Mouse (Mus musculus): ENCODE results near the gene Taar5. TPM values are rescaled to one million over a fixed set of nuclear protein-coding genes. Genes with fewer than 3 reads are reported as not detected.

Taar5 gene
- total RNA-seq (2015; ENCODE audit: low replicate concordance), result not detected in 2 replicates
- not detected in 2 replicates for total RNA-seq (2017; ENCODE audit: low replicate concordance)

DNA sequence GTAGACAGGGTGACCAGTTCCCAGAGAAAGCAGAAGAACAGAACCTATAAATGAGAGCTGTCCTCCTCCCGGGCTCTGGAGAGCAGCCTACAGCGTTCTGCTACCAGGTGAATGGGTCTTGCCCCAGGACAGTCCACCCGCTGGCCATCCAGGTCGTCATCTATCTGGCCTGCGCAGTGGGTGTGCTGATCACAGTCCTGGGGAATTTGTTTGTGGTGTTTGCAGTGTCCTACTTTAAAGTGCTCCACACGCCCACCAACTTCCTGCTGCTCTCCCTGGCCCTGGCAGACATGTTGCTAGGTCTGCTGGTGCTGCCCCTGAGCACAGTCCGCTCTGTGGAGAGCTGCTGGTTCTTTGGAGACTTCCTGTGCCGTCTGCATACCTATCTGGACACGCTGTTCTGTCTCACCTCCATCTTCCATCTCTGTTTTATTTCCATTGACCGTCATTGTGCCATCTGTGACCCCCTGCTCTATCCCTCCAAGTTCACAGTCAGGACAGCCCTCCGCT lies at the start of gene Taar5:
TSS of gene Taar5 (plus strand) at position 51 of the 510 bp plus-strand sequence.
- no peak for ATAC-seq (replicated peaks; ENCODE audit: low FRiP score, poor library complexity, severe bottlenecking)

DNA sequence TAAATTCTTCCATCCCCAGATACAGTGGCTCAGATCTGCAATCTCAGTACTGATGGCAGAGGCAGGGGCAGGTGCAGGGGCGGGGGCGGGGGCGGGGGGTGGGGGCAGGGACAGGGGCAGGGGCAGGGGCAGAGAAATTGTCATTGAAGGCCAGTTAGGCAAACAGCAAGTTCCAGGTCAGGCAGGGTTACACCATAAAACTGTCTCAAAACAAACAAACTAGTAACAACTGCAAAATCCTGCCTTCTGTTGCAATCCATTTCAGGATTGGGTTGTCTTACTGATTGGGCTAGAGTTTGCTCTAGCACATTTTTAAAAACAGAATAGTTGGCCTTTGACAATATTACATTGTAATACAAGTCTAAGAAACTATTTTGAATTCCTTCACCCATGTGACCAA lies 48.0 kb upstream of the Taar5 start:
- ATAC-seq (replicated peaks; ENCODE audit: low FRiP score, poor library complexity, severe bottlenecking), result no peak

DNA sequence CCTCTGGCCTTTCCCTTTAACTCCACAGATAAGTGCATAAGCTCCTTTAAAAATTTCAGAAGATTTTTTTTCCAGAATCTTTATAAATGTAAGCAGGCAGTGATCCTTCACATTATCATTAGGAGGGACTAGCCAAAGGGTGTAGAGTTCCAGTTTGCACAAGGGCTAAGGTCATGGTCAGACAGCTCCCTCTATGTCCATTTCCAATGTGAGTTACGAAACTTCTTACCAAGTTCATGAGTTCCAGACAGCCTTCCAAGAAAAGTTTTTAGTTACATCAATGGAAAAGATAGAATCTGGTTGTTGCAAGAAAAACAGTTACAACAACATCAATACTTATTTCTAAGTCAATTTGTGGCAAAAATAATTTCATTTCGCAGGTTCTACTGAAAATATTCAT lies 46.6 kb upstream of the Taar5 start:
- no peak for ATAC-seq (replicated peaks; ENCODE audit: low FRiP score, poor library complexity, severe bottlenecking)

DNA sequence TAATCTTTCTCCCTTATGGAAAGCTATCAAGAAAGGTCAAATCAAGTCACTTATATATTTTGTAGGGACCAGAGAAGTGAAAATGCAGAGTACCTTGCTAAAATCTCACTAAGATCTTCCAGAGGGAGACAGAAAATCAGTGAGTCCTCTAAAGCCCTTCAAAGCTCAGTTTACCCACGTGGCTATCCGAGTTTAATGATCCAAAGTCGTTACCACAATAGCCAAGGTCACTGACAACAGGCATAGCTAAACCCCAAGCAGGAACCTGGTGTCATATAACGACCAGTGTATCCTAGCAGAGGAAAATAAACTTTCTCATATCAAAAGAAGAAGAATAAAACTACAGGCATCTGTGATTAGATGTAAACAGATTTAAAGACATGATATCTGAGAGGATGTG lies 32.9 kb upstream of the Taar5 start:
- no peak for ATAC-seq (replicated peaks; ENCODE audit: low FRiP score, poor library complexity, severe bottlenecking)

DNA sequence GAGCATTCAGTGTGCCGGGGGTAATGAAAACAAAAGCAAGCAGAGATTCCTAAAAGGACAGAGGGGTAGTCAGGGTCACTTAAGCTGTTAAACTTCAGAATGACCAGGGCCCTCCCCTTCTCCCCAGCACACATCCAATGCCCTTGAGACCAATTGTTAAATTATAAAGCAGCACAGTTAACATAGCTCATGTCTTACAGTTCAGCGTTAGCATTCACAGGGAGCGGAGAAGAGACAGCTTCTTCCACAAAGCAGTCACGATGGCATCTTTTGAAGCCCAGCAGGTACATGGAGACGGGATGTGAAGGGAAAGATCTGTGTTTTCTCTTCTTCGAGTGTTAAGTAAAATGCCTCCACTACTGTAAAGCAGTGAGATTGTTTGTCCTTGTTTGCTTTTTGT lies 32.2 kb upstream of the Taar5 start, which contains the start of gene Taar2:
TSS of gene Taar2 (plus strand) at position 261 of the 400 bp plus-strand sequence.
- ATAC-seq (replicated peaks; ENCODE audit: low FRiP score, poor library complexity, severe bottlenecking), result no peak

DNA sequence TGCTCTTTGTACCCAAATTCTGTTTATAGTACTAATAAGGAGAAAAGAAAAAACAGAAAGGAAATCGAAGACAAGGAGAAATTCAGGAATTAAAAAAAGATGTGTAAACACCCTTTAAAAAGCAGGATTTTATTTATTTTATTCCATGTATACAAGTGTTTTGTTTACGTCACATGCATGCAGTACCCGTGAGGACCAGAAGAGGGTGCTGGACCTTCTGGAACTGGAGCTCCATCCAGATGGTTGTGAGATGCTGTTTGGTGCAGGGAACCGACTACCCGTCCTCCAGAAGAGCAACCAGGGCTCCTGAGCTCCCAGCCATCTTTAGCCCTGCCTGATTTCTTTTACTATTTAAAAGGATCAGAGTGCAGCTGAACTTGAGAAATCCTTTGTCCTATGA lies 28.0 kb upstream of the Taar5 start:
- no peak for ATAC-seq (replicated peaks; ENCODE audit: low FRiP score, poor library complexity, severe bottlenecking)

DNA sequence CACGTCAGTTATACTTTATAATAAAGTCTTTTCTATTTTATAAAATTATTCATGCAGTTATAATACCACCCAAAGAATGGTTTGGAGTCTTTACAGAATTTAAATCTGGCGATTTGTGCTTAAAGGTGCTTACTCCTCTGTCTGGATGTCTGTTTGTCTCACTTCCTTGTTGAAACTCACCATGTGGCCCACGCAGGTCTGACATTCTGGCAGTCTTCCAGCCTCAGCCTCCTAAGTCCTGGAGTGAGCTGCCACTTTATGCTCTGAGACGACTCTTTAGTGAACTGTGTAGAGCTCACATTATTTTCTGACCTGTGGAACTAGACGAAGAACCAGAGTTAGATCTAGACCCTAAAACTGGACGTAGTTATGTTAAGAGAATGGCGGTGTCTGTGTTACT lies 22.5 kb upstream of the Taar5 start:
- no peak for ATAC-seq (replicated peaks; ENCODE audit: low FRiP score, poor library complexity, severe bottlenecking)

DNA sequence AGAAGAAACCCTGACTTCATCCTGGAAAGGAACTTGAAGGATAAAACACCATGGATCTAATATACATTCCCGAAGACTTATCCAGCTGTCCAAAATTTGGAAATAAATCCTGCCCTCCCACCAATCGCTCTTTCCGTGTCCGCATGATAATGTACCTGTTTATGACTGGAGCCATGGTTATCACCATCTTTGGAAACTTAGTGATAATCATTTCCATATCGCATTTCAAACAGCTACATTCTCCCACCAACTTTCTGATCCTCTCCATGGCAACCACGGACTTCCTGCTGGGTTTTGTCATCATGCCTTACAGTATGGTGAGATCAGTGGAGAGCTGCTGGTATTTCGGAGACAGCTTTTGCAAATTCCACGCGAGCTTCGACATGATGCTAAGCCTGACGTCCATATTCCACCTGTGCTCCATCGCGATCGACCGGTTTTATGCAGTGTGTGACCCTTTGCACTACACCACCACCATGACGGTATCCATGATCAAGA lies 20.9 kb upstream of the Taar5 start, which contains the start of gene Taar3:
TSS of gene Taar3 (plus strand) at position 51 of the 498 bp plus-strand sequence.
- no peak for ATAC-seq (replicated peaks; ENCODE audit: low FRiP score, poor library complexity, severe bottlenecking)

DNA sequence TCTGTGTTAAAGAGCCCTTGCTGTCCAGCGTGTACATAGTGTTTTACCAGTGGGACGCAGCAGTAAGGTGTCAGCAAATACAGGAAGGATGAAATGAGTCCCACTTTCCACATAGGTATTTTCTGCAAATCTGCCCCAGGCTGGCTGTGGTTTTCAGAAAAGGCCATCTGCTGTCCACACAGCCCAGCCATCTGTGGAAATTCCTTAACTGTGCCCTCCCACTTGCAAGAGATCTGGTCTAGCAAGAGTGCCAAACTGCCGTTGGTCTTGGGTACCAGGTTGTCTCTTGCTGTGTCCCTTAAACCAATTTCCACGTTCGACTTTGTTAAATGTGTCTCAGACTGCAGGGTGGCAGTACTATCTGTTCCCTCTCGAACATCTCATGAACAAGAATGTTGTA lies 18.8 kb upstream of the Taar5 start:
- ATAC-seq (replicated peaks; ENCODE audit: low FRiP score, poor library complexity, severe bottlenecking), result no peak

DNA sequence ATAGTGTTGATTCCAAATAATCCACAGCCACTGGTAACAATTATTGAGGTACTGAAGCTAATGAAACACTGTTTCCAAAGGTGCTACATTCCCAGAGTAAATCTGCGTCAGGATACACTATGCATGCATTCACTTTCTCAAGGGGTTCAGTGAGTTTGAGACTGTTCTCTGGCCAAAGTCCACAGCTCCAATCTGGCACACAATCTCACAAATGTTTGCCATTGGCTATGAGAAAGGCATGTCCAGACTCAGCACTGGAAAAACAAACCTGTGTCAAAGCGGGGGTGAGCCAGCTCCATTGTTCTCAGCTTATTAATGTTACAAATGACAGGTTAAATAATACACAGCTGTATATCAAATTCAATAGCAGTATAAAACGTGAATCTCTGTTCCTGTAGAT lies 11.4 kb upstream of the Taar5 start:
- no peak for ATAC-seq (replicated peaks; ENCODE audit: low FRiP score, poor library complexity, severe bottlenecking)

DNA sequence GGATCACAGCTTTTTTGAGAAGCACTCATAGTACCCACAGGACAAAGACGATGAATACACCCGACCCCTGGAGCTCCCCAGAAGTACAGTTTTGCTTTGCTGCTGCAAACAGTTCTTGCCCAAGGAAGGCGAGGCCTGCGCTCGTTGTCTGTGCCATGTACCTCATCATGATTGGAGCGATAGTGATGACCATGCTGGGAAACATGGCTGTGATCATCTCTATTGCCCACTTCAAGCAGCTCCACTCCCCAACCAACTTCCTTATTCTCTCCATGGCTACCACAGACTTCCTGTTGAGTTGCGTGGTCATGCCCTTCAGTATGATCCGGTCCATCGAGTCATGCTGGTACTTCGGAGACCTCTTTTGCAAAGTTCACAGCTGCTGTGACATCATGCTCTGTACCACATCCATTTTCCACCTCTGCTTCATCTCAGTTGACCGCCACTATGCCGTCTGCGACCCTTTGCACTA lies 10.0 kb upstream of the Taar5 start, which contains the start of gene Taar4:
TSS of gene Taar4 (plus strand) at position 51 of the 472 bp plus-strand sequence.
- no peak for ATAC-seq (replicated peaks; ENCODE audit: low FRiP score, poor library complexity, severe bottlenecking)

DNA sequence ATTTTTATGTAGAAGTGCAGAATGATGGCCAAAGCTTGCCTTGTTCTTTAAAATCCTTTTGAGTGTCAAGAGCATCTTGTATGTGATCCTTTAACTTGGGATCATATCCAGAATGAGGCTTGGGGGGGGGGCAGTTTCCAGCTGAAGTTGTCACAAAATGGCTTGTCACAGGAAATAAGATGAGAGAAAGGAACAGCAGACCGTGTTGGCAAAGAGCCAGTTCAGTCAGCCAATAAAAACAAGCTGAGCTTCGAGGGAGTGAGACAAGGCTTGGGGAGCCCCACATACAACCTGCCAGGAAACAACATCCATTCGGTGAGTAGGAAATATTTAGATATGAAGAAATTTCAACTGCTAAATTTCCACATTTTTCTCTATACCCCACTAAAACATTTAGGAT lies 7.1 kb upstream of the Taar5 start:
- ATAC-seq (replicated peaks; ENCODE audit: low FRiP score, poor library complexity, severe bottlenecking), result no peak

DNA sequence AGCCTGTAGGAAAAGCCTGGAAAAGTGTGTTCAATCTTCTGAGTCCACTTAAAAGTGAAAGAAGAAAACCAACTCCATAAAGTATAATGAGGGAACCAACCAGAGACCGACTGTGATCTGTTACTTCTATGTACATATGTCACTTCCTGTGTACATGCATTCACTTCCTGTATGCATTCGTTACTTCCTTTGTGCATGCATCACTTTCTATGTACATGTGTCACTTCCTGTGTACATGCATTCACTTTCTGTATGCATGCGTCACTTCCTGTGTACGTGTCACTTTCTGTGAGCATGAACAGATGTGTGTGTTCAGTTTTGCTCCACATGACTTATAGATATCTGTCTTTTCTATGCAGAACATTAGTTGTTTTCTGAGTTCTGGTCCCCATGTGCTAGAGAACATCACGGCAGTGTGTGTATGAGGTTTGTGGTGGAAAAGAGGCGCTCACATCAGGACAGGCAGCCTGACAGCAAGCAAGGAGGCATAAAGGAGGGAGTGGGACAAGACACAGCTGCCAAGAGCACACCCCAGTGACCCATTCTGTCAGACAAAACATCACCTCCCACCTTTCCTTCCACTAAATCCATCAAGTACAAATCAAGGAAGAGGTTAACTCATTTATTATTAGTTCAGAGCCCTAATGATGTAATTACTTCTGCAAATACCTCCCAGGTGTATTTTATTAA lies 5.4 kb upstream of the Taar5 start:
- ATAC-seq (replicated peaks; ENCODE audit: low FRiP score, poor library complexity, severe bottlenecking), result no peak

DNA sequence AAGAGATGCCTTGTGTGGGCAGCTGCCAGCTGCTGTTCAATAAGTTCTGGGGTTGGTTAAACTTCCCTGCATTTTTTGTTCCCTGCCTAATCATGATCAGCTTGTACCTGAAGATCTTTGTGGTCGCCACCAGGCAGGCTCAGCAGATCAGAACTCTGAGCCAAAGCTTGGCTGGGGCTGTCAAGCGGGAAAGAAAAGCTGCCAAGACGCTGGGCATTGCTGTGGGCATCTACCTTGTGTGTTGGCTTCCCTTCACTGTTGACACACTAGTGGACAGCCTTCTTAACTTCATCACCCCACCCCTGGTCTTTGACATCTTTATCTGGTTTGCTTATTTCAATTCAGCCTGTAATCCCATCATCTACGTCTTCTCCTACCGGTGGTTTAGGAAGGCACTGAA lies 750 bp downstream of the Taar5 start:
- no peak for ATAC-seq (replicated peaks; ENCODE audit: low FRiP score, poor library complexity, severe bottlenecking)

DNA sequence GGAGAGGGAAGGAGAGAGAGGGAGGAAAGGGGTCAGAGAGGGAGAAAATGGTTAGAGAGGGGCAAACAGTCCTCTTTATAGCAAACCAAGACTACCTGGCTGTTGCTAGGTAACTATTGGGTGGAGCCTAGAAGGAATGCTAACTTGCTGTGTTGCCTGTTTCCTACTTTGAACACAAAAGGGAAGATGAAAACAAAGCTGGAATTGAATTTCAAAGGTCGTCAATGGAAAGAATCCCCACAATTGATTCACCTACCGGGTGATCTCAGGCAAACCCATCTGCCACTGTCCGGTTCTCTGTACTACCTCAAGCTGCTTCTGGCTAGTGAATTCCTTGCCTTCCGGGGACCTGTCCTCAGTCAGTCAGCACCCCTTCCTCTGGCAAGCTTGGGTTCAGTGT lies 7.5 kb downstream of the Taar5 start:
- no peak for ATAC-seq (replicated peaks; ENCODE audit: low FRiP score, poor library complexity, severe bottlenecking)

DNA sequence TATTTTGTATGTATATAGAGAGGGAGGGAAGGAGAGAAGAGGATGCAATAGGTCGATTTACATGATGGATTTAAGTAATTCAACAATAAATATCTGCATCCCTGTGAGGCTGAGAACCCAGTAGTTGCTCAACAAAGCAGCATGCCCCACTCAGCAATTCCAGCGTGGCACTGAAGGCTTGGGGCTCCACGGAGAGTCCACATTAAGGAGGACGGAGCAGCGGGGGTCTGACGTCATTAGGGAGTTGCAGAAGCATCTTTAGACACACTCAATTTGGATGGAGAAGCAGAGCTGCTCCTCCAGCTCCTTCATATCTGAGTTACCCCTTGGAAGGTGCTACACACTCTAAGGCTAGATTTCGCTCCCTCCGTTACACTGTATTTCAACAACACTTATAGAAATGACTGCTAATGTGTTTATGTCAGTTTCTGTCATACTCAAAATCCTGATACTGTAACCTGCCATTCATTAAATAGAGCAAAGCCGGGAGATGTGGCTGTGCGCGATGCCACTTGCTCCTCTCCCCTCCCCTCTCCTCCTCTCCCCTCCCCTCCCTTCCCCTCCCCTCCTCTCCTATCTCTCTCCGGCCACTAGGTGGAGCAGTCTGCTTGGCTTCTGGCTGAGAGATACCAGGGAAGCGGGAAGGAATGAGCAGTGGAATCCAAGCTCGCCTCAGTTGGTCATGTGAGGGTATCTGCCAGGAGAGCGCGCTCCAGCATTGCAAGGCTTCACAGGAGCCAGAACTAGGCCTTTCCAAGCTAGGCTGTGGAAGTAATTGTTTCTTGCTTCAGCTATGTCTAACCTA lies 8.6 kb downstream of the Taar5 start:
- ATAC-seq (replicated peaks; ENCODE audit: low FRiP score, poor library complexity, severe bottlenecking), result no peak

DNA sequence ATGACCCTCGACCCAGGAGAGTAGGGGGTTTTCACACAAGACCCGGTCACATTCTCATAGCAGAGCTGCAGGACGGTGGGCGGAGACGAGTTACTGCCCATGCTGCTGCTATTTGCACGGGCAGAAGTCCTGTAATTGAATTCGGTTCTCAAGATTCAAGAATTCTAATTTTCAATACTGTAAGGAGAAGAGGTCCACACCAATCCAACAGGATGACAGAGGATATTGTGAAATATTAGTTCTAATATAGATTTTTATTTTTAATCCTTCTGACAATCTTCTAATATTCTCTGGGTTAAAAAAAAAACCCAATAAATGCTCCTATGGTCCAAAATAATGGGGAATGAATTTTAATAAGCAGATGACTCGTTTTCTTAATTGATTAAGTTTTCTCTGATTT lies 15.0 kb downstream of the Taar5 start, which contains the start of gene Taar6:
TSS of gene Taar6 (minus strand) at position 101 of the 400 bp plus-strand sequence.
- no peak for ATAC-seq (replicated peaks; ENCODE audit: low FRiP score, poor library complexity, severe bottlenecking)

DNA sequence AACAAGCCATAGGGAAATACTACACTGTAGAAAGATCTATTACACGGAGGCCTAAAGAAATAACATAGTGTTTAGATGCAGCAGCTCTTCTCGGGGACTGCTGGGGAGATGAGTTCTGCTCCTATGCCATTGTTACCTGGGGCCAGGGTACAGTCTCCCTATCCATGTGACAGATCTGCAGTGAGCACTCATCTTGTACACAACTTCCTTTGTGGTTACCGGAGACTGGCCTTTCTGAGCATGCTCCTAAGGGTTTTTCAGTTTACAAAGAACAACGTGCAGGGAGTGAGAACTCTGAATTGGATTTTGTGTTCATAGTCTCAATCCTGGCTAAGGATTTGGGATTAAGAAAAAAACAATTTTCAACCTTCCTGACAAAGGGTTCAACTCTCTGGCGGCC lies 15.9 kb downstream of the Taar5 start:
- ATAC-seq (replicated peaks; ENCODE audit: low FRiP score, poor library complexity, severe bottlenecking), result no peak

DNA sequence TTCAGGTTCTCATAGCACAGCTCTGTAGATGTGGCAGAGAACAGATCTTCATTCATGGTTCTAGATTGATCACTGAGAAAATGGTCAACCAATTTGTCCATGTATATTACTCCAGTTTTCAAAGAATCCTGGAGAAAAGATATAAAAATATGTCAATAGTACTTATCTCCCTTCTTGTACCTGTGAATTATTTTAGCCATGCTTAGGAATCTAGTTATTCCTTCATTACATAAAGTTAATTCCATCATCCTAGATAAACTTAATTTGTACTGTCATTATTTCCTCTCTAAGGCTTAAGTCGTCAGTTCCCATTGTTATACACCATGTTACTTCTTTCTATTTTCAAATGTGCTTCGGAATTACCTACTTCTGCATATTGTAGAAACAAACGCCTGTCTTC lies 22.9 kb downstream of the Taar5 start, which contains the start of gene Taar7a:
TSS of gene Taar7a (minus strand) at position 101 of the 400 bp plus-strand sequence.
- ATAC-seq (replicated peaks; ENCODE audit: low FRiP score, poor library complexity, severe bottlenecking), result no peak

DNA sequence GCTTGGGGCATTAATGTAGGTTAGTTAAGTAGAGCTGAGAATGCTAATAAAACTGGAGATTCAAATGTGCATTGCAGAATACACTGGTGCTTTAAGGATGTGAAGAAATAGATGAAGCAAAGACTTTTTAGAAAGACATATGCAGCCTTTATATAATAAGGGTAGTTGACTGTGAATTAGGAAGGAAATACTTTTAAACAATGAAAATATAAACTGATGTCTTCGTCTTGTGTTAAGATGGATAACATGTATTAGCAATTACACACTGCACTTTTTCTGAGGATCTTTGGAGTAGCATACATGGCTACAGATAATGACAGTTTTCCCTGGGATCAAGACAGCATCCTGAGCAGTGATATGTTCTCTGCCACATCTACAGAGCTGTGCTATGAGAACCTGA lies 29.1 kb downstream of the Taar5 start, which contains the start of gene Taar7b:
TSS of gene Taar7b (plus strand) at position 301 of the 400 bp plus-strand sequence.
- ATAC-seq (replicated peaks; ENCODE audit: low FRiP score, poor library complexity, severe bottlenecking), result no peak

Data from erythroblast, adult 5-6 weeks (primary cell).